Mouse (Mus musculus): Measurements from ENCODE around the gene Tmem87a. TPM values are rescaled to one million over a fixed set of nuclear protein-coding genes. Genes with fewer than 3 reads are reported as not detected.

Gene Tmem87a
- polyA plus RNA-seq, 1 experiment from 2014 or later = 6.8 TPM

- Histone ChIP-seq H3K4me1 (peaks cover 6% of the 10 kb centered on the region; the same call in 1 of the 2 replicates), H3K27me3 (replicated peaks) (no peaks in the 10 kb centered on the region), H3K36me3 (peaks cover 43% of the 10 kb centered on the region), H3K9ac (no peak overlapping the region), H3K4me3 (no peak overlapping the region), H3K9me3 (no peaks in the 10 kb centered on the region), H3K27ac (no peak overlapping the region), H3K4me2 (replicated peaks) (no peak overlapping the region)
- ATAC-seq (ENCODE audit: low FRiP score, low read depth) = no peak
- WGBS = 91% methylated on average over 5 of the region's 5 CpGs
These were observed 52.6 kb downstream of the Tmem87a start for GRCm38 (mm10) chr2:120351321-120351720.

- Histone ChIP-seq H3K9ac (no peak overlapping the region), H3K9me3 (no peaks in the 10 kb centered on the region), H3K4me3 (no peak overlapping the region), H3K27me3 (replicated peaks) (no peaks in the 10 kb centered on the region), H3K4me2 (replicated peaks) (no peak overlapping the region), H3K36me3 (peaks cover 44% of the 10 kb centered on the region), H3K27ac (no peak overlapping the region), H3K4me1 (peaks cover 6% of the 10 kb centered on the region; the same call in 1 of the 2 replicates)
- WGBS = 83% methylated on average over 9 of the region's 9 CpGs
- ATAC-seq (ENCODE audit: low FRiP score, low read depth) = no peak
These were observed 55.8 kb downstream of the Tmem87a start for GRCm38 (mm10) chr2:120348120-120348519.

- Histone ChIP-seq H3K4me1 (no peaks in the 10 kb centered on the region), H3K4me2 (replicated peaks) (no peak overlapping the region), H3K9me3 (no peaks in the 10 kb centered on the region), H3K36me3 (peaks cover 77% of the 10 kb centered on the region), H3K9ac (no peak overlapping the region), H3K27ac (no peak overlapping the region), H3K27me3 (replicated peaks) (no peaks in the 10 kb centered on the region), H3K4me3 (no peak overlapping the region)
- no peak for ATAC-seq (ENCODE audit: low FRiP score, low read depth)
- WGBS = 93% methylated on average over 1 of the region's 1 CpGs
These were observed 62.2 kb downstream of the Tmem87a start for GRCm38 (mm10) chr2:120341741-120342140.

- H3K4me2 ChIP-seq (replicated peaks) = no peak overlapping the region
- no peaks in the 10 kb centered on the region for H3K27me3 ChIP-seq (replicated peaks)
- H3K27ac ChIP-seq = no peak overlapping the region
- no peak overlapping the region for H3K4me3 ChIP-seq
- H3K36me3 ChIP-seq = peaks cover 69% of the 10 kb centered on the region
- no peak for ATAC-seq (ENCODE audit: low FRiP score, low read depth)
- H3K4me1 ChIP-seq = no peaks in the 10 kb centered on the region
- 82% methylated on average over 2 of the region's 2 CpGs for whole genome bisulfite sequencing
- H3K9ac ChIP-seq = no peak overlapping the region
- no peaks in the 10 kb centered on the region for H3K9me3 ChIP-seq
These were observed 66.0 kb downstream of the Tmem87a start for GRCm38 (mm10) chr2:120337886-120338285.

- H3K9ac ChIP-seq = no peak overlapping the region
- no peak overlapping the region for H3K4me3 ChIP-seq
- 87% methylated on average over 4 of the region's 4 CpGs for WGBS
- H3K27ac ChIP-seq = no peak overlapping the region
- H3K9me3 ChIP-seq = no peaks in the 10 kb centered on the region
- H3K36me3 ChIP-seq = peaks cover 69% of the 10 kb centered on the region
- ATAC-seq (ENCODE audit: low FRiP score, low read depth) = no peak
- H3K27me3 ChIP-seq (replicated peaks) = no peaks in the 10 kb centered on the region
- no peak overlapping the region for H3K4me2 ChIP-seq (replicated peaks)
- H3K4me1 ChIP-seq = no peaks in the 10 kb centered on the region
These were observed 72.3 kb downstream of the Tmem87a start for GRCm38 (mm10) chr2:120331575-120331974.

- Histone ChIP-seq H3K9ac (no peak overlapping the region), H3K4me3 (no peak overlapping the region), H3K27ac (no peak overlapping the region), H3K36me3 (peaks cover 39% of the 10 kb centered on the region), H3K4me1 (no peaks in the 10 kb centered on the region), H3K27me3 (replicated peaks) (no peaks in the 10 kb centered on the region), H3K4me2 (replicated peaks) (no peak overlapping the region), H3K9me3 (no peaks in the 10 kb centered on the region)
- no peak for ATAC-seq (ENCODE audit: low FRiP score, low read depth)
- 76% methylated on average over 4 of the region's 4 CpGs for WGBS
These were observed 88.8 kb downstream of the Tmem87a start for GRCm38 (mm10) chr2:120315077-120315476.

GRCm38 (mm10) chr2:120314487-120314886 is 89.4 kb downstream of the Tmem87a start:
- Histone ChIP-seq H3K9me3 (no peaks in the 10 kb centered on the region), H3K27ac (no peak overlapping the region), H3K4me3 (no peak overlapping the region), H3K36me3 (peaks cover 36% of the 10 kb centered on the region), H3K27me3 (replicated peaks) (no peaks in the 10 kb centered on the region), H3K4me2 (replicated peaks) (no peak overlapping the region), H3K9ac (no peak overlapping the region), H3K4me1 (no peaks in the 10 kb centered on the region)
- no peak for ATAC-seq (ENCODE audit: low FRiP score, low read depth)
- WGBS = 82% methylated on average over 4 of the region's 4 CpGs

- Histone ChIP-seq H3K27ac (no peak within 1 kb of the TSS), H3K4me2 (replicated peaks) (no peak within 1 kb of the TSS), H3K4me1 (no peaks in the 10 kb centered on the region), H3K27me3 (replicated peaks) (no peaks in the 10 kb centered on the region), H3K36me3 (peaks cover 31% of the 10 kb centered on the region), H3K4me3 (no peak within 1 kb of the TSS), H3K9ac (no peak within 1 kb of the TSS), H3K9me3 (no peaks in the 10 kb centered on the region)
- 60% methylated on average over 3 of the region's 3 CpGs for WGBS
- ATAC-seq (ENCODE audit: low FRiP score, low read depth) = no peak
These were observed 89.9 kb downstream of the Tmem87a start, which contains the start of gene Pla2g4f for GRCm38 (mm10) chr2:120313976-120314375. Pla2g4f (minus strand) TSS chr2:120314165.

- no peak overlapping the region for H3K27ac ChIP-seq
- no peaks in the 10 kb centered on the region for H3K9me3 ChIP-seq
- H3K4me3 ChIP-seq = no peak overlapping the region
- no peak for ATAC-seq (ENCODE audit: low FRiP score, low read depth)
- H3K27me3 ChIP-seq (replicated peaks) = no peaks in the 10 kb centered on the region
- no peak overlapping the region for H3K4me2 ChIP-seq (replicated peaks)
- peaks cover 14% of the 10 kb centered on the region for H3K36me3 ChIP-seq
- H3K9ac ChIP-seq = no peak overlapping the region
- WGBS = 84% methylated on average over 7 of the region's 7 CpGs
- H3K4me1 ChIP-seq = no peaks in the 10 kb centered on the region
These were observed 91.6 kb downstream of the Tmem87a start for GRCm38 (mm10) chr2:120312276-120312825.

Other genes starting within 250 kb of the Tmem87a start
- 19.1 and 19.6 TPM in 2 replicates for gene Ehd4, start 249.5 kb downstream of the Tmem87a start, polyA plus RNA-seq (2016; fragmentation: Nextera tagmentation; extraction: Ambion mirVana)
- 0.10 and 0.13 TPM in 2 replicates for gene Pla2g4e, start 158.8 kb downstream of the Tmem87a start, polyA plus RNA-seq (2016; fragmentation: Nextera tagmentation; extraction: Ambion mirVana)
- 0.05 TPM in 1 of 2 replicates, not detected in the other for gene Pla2g4d, start 114.9 kb downstream of the Tmem87a start, polyA plus RNA-seq (2016; fragmentation: Nextera tagmentation; extraction: Ambion mirVana)
- gene Pla2g4f, start 89.9 kb downstream of the Tmem87a start, polyA plus RNA-seq (2016; fragmentation: Nextera tagmentation; extraction: Ambion mirVana) = not detected in 2 replicates
- 41.0 and 44.5 TPM in 2 replicates for gene Vps39, start 51.0 kb downstream of the Tmem87a start, polyA plus RNA-seq (2016; fragmentation: Nextera tagmentation; extraction: Ambion mirVana)
- 10.6 and 10.7 TPM in 2 replicates for gene Ganc, start 217 bp downstream of the Tmem87a start, polyA plus RNA-seq (2016; fragmentation: Nextera tagmentation; extraction: Ambion mirVana)
- 0.98 and 1.2 TPM in 2 replicates for gene Capn3, start 51.9 kb upstream of the Tmem87a start, polyA plus RNA-seq (2016; fragmentation: Nextera tagmentation; extraction: Ambion mirVana)
- gene Zfp106, start 159.7 kb upstream of the Tmem87a start, polyA plus RNA-seq (2016; fragmentation: Nextera tagmentation; extraction: Ambion mirVana) = 47.8 and 52.2 TPM in 2 replicates
- 34.2 and 35.1 TPM in 2 replicates for gene Snap23, start 163.6 kb upstream of the Tmem87a start, polyA plus RNA-seq (2016; fragmentation: Nextera tagmentation; extraction: Ambion mirVana)
- 32.7 and 34.3 TPM in 2 replicates for gene Haus2, start 205.3 kb upstream of the Tmem87a start, polyA plus RNA-seq (2016; fragmentation: Nextera tagmentation; extraction: Ambion mirVana)
- gene Lrrc57, start 205.4 kb upstream of the Tmem87a start, polyA plus RNA-seq (2016; fragmentation: Nextera tagmentation; extraction: Ambion mirVana) = 38.1 and 39.3 TPM in 2 replicates
- 4.2 and 4.8 TPM in 2 replicates for gene Stard9, start 225.0 kb upstream of the Tmem87a start, polyA plus RNA-seq (2016; fragmentation: Nextera tagmentation; extraction: Ambion mirVana)

Measured in neural tube, embryonic 12.5 days (tissue).